Mouse (Mus musculus) erythroblast, embryonic 14.5 days (primary cell): ENCODE measurements around the gene Gm36028.

Experiments
- GATA1 ChIP-seq: IDR thresholded peaks from 2 replicates; pipeline ENCODE4 v1.6.1; 2012; ENCODE audit warnings: low read length, inconsistent platforms, mixed read lengths
- TAL1 ChIP-seq: IDR thresholded peaks from 3 replicates; pipeline ENCODE4 v1.6.1; 2012; ENCODE audit warnings: low read length, inconsistent platforms, mixed read lengths

GRCm38 (mm10) chr16:37809623-37809992 is 51.3 kb downstream of the Gm36028 start:
- TF ChIP-seq TAL1, result no peak
- no peak for TF ChIP-seq GATA1
